Mouse (Mus musculus) kidney, postnatal 14 days (tissue): ENCODE data around the gene Zfp61.

Experiments used
- DNase-seq: peaks from one replicate; pipeline ENCODE4 v3.0.0; 2022; ENCODE audit warnings: mixed read lengths

The Zfp61 gene

DNA sequence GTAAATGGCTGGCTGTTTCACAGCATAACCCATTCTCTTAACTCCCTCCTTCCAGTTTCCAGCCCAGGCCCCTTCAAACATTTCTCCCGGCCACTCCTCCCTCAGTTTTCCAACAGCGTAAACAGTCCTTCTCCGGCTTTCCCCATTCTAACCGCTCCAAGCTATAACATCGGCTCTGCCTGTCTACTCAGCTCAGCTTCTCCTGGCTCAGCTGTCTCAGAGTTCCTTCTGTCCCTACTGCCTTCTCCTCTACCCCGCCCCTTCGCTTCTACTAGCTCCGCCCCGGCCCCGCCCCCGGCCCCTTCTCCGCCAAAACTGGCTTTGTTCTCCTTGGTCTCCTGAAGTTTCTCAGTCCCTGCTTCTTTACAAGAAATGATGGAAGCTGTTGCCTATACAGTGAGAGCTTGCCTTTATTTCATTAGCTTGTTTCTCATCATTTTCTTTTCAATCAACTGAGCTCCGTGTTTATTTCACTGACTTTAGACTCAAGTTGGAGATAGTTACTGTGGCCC, at the start of gene Zfp61:
TSS of gene Zfp61 (minus strand) at position 462 of the 512 bp plus-strand sequence.
- peak; percentile 48 for DNase-seq

DNA sequence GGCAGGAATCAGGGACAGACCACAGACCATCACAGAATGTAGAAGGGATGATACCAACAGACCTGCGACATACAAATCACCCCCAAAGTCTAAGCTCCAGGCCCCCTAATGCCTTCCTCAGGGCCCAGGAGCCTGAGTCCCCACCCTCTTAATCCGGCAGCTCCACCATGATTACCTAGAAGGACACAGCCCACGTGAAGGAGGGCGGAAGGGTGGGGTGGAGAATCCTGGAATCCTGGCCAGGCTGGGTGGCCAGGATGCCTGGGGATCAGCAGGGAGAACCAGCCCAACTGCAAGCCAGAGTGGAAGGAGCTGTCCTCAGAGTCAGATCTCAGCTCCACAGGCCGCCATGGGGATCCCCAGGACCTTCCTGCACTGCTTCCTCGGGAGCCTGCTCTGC, 47.9 kb upstream of the Zfp61 start, which contains the start of gene Lypd5:
TSS of gene Lypd5 (plus strand) at position 301 of the 400 bp plus-strand sequence.
- no peak for DNase-seq

DNA sequence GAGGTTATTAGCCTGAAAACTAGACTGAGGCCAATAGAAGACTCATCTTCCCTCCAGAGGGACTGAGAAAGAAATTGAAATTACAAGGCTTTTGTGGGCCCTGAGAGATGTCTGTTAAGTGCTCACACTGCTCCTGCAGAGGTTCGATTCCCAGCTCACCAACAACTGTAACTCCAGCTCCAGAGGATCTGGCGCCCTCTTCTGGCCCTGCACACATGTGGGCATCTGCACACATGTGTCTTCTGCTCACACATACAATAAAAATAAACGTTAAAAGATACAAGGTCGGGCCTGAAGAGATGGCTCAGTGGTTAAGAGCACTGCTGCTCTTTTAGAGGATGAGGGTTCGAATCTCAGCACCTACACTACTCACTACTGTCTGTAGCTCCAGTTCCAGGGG, 45.4 kb upstream of the Zfp61 start:
- no peak for DNase-seq

DNA sequence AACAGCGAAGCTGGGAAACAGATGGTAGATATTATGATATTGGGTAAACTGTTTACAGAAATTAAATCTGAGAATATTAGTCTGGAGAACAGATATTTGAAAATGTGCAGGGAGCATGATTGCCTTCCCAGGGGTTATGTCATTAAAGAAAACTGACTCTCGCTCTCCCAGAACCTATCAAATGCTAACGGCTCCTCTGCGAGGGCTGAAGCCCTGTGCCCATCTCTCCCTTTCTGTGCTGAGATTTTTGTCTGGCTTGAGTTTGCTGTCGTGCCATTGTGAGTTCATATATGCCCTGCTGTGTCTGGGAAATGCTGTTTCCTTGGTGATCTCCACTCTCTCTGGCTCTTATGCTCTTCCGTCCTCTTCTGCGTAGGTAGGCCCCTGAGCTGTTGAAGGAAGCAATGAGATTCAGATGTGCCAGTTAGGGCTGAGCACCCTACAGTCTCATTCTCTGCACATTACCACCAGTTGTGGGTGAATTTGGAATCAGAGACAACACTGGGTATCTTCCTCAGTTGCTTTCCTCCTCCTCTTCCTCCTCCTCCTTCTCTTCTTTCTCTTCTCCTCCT, 42.8 kb upstream of the Zfp61 start:
- DNase-seq, result no peak

DNA sequence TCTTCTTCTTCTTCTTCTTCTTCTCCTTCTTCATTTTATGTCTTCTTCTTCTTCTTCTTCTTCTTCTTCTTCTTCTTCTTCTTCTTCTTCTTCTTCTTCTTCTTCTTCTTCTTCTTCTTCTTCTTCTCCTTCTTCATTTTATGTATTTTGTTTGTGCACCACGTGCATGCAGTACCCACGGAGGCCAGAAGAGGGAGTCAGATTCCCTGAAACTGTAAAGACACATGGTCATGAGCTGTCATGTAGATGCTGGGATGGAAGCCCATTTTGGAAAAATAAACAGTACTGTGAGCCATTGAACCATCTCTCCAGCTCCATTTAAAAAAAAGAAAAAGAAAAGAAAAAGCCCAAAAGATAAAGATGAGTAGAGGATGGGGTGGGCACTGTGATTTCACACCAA, 37.2 kb upstream of the Zfp61 start:
- no peak for DNase-seq

DNA sequence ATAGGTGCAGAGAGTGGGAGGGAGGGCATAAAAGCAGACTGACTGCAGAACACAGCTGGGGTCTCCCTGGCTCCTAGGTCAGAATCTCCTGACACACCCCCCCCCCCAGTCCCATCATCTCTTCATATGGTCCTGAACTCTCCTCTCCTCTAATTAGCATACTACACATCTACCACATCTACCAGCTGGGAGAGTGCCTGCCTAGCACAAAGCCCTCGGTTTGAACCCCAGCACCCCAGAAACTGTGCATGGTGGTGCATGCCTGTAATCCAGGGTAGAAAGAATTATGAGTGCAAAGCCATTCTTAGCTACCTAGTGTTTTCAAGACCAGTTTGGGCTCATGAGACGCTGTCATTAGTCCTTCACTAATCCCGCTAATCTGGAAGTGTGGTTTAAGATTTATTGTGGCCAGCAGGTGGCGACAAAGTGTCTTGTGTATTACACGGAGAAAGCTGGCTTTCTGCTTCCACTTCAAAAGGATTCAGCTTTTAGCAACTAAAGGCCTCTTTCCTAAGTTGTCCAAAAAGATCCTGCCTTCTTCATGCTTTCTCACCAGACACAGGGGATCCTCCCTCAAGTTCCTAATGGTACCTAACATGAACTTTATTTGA, 34.8 kb upstream of the Zfp61 start:
- DNase-seq, result peak; percentile 71

DNA sequence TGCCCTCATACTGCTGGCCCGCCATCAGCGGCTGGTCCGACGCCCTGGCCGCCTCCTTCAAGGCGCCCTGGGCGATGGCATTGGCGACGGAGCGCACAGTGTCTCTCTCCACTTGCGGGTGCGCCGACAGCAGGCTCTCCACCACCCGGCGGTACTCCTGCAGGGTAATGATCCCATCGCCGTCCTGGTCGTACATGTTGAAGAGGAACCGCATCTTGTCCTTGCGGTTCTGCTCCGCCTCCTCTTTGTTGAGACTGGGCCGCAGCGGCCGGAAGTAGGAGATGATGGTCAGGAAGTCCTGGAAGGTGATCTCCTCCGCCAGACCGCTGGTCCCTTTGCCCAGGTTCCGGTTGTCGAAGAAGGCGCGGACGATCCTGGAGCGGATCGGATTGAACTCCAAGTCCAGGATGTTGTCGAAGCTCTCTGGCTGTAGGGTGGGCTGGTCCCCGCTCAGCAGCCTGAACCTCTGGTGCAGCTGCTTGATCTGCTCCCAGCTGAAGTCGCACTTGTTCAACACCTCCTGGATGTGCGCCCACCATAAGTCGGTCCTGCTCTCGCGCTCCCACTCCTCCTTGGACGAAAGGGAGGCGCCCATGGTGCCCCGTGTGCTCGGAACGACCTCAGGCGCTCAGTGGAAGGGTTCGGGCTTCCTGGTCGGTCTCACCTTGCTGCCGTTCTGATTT, 32.4 kb upstream of the Zfp61 start, which contains the start of gene Tescl:
TSS of gene Tescl (minus strand) at position 633 of the 683 bp plus-strand sequence.
- DNase-seq, result peak; percentile 8

DNA sequence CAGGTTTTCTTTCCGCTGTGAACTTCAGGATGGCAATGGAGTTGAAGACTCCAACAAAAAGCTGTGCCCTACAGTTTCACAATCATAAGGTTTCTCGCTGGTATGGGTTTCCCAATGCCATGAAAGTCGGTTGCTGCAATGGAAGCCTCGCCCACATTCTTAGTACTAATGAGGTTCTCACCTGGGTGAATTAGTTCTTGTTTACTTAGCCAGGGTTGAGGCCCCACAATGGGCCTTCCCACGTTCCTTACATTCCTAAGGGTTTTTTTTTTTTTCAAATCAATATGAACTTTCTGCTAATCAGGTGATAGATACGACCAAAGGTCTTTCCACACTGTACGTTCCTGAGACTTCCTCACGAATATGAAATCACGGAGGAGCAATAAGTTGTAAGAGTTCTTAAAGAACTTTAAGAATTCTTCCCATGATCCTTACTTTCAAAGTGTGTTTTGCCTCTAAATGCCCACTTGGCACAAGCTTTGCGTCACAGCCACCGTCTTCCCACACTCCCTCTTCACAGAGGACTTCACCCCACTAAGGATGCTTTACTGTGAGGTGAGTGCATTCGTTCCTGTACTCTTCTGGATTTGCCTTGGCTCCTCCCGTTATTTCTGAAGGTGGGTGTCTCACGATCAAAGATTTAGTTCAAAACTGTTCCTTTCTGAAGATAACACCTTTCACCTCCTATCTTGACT, 26.4 kb upstream of the Zfp61 start:
- no peak for DNase-seq

DNA sequence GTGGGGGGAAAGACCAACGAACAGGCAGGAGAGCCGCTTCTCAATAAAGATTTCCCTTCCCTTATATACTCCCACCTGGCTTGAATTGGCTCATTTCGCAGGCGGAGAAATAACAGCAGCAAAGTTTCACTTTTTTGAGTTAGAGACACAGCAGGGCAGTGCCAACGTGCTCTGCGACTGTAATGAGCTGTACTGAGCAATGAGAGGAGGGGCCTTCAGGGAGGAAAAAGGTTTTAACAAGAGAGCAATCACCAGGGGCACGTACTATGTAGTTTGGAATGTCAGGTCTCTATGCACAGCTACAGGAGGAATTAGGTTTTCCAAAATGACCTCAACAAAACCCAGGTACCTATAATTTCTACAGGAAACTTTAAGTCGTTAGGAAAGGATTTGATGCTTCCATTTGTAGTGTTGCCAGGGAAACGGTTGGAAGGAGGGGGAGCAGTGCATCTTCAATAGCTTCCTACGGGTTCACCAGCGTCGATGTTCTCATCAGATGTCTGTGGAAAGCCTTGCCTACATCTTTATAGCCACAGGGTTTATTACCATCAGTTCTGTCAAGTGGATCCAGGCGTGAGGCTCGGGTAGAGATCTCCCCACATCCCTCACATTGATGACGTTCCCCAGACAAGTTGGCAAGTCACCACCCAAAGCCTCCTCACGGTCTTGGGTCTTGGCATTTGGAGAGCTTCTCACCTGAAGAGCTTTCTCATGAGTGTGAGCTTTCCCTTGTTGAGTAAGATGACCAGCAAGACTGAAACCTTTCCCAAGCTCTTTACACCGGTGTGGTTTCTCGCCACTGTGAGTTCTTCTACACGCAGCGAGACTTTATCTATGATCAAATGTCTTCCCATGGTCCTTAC, 25.5 kb upstream of the Zfp61 start:
- DNase-seq, result no peak

DNA sequence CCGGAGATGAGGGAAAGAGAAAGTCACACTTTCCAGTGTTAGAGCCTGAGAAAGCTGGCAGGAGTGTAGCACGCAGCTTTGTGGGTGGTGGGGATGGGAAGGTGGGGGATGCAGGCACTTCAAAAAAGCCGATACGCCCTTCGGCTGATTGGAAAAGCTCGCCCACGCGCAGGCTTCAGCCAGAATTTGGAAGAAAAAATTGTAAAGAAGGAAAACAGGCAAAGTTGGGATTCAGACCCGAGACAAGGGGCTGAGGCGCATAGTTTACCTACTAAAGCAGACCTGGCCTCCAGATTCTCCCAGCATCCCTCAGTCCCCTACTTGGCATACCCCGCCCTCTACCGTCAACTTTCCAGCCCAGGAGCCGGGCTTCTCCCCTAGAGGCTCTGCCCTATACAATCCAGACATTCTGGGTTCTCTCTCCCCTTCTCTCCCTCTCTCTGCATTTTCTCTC, 24.7 kb upstream of the Zfp61 start:
- DNase-seq, result peak; percentile 7

DNA sequence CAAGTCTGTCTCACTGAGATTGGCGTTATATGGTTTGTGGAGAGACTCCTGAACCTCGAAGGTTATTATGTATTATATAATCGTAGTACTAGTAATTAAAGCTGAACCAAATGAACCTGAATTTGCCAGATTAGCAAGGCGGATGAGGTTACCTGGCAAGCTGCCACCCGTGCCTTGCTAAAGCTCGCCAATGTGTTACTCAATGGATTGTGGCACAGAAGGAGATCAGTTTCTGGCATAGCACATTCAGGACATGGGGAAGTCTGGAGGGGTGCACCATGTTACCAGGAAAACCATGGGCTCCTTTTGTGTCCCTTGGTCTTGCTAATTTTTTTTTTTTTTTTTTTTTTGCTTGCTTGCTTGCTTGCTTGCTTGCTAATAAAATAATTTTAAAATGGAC, 24.2 kb upstream of the Zfp61 start:
- no peak for DNase-seq

DNA sequence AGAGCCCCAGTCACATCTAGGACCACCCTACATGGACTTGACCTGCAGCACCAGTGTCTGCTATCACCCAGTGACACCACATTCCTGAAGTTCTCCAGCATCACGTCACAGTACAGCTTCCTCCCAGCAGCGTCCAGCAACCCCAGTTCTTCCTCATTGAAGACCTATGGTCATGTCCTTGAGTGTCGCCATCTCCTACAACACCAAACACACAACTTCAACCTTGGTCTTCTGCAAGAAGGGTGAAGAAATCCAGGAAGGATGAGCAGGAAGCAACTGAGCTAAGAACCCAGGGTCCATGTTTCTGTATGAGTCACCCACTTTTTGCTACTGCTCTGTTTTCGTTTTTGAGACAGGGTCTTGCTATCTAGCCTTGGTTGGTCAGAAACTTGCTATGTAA, 21.6 kb upstream of the Zfp61 start:
- no peak for DNase-seq

DNA sequence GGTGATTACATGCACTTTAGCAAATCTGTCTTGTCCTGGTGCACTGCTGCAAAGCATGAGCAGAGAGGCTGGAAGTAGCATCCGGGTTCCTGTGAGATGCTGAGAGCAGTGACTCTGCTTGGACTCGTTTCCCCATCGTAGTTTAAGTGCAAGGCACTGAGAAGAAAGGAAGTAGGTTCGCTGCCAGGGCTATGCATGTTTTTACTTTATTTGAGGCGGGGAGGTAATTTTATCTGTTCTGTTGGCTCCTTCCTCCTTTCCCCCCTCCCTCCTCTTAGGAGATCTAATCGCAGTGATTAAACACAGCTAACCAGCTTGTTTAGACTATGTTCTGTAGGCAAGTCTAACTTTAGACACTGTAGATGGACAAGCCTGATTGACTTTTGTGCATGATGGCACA, 17.9 kb upstream of the Zfp61 start:
- DNase-seq, result no peak

DNA sequence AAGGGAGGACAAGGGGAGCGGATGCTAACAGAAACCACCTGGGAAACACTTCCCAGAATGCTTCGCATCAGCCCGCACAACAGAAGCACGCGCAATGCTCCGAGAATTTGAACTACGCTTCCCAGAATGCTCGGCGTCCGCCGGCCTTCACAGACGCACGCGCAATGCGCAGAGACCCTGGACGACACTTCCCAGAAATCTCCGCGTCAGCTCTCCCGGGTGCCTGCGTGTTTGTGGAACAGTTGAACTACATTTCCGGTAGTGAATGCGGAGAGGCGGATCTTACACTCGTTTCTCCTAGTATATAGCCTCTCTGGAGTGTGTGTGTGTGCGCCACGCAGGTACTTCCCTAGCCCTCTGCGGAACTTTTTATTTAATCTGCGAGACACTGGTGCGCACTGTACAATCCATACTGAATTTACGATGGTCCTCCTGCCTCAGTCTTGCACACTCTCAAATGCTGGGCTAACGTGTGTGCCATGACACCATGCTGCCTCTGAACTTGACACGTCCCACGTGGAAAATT, 15.6 kb upstream of the Zfp61 start, which contains the start of gene Zfp94:
TSS of gene Zfp94 (minus strand) at position 100 of the 526 bp plus-strand sequence.
- peak; percentile 97 for DNase-seq

DNA sequence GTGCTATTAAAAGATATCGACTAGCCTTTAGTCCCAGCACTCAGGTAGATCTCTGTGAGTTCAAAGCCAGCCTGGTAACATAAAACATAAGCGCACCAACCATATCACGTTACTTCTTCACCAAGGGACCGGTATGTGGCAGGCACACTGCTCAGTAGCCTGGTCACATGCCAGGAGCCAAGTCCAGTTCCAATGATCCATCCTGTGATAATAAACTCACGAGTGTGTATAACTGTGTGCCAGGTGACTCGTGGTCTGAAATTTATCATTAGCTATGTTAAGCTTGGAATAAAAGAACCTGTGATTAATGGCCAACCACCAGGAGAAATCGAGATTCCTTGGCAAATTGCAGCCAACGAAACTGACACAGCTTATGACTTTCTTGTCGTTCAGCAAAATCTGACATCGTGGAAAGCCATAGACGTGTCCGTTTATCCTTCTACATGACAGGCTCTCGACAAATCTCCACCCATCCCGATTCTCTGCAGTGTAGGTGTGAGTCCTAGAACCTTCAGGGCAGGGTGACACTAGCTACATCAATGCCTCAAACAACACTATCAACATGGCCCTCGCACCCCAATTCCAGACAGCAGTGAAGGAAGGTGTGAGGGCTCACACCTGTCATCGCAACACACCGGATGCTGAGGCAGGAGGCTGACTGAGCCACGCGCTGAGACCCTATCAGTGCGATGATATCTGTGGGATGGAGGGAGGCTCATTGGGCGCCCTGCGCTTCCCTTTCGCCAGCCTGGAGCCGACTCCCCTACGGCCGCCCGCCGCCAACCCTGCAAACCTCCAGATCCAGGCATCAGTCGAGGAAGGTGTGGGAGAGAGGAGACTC, 14.9 kb upstream of the Zfp61 start:
- peak; percentile 34 for DNase-seq

DNA sequence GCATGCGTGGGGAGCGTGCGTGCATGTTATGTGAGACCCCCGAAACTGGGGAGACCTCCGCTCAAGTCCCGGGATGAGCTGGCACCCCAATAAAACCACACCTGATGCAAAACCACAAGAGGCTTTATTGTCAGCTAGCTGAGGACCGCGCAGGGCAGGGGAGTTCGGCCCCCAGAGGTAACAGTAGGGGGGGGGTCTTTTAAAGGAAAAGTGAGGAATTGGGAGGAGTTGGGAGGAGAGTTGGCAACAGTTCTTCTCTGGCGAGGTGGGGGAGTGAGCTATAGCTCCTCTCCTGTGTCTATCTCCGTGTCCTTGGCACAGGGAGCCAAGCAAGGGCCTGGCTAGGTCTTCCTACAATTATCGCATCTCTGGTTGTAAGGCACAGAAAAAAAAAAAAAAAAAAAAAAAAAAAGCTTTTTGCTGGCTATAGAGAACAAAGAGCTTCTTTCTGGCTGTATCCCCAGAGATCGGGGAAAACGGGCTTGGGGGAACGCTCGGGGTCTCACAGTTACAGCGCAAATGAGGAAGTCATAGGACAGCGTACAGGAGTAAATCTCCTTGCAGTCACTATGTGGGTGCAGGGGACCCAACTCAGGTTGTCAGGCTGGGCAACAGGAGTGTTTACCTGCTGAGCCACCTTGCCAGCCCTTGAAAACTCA, 1.1 kb downstream of the Zfp61 start:
- DNase-seq, result peak; percentile 8

DNA sequence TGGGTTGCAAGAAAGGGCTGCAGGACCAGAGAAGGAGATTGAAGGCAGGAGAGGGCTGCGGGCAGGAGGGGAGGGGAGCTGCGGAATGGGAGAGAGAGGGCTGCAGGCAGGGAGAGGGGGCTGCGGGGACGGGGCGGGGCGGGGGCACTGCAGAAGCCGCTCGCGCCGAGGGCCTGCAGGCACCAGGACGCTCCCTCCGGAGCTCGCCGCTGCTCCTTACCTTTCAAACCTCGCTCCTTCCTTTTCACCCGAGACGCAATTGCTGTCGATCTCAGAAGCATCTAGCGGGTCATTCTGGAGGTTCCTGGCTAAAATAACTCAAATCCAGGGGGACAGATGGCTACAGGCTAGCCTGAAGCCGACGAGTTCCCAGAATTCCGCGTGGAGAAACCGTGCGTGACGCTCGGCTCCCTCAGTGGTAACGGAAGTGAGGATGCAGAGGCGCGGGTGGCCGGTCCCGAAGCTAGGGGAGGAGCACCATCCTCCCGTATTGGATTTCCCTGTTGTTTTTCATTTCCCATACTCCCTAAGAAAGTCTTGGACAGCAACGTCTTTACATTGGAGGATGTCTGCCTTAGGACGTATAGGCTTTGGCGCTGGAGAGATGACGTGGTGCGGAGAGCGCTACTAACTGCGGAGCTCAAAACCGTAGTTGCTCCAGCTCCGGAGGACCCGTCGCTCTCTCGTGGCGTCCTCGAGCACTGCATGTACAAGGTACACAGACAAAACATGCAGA, 1.9 kb downstream of the Zfp61 start:
- peak; percentile 81 for DNase-seq

DNA sequence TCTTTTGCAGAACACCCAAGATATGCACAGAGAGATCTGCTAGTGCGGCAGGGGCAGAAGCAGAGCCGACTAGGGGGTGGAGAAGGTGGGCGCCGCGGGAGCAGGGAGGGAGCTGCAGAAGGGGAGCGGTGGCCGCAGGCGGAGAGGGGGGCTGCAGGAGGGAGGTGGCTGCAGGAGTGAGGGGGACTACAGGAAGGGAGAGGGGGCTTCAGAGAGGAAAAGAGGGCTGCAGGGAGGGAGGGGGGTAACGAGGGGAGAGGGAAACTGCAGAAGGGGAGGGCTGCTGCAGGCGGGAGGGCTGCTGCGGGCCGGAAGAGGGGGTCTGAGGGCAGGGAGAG, 2.4 kb downstream of the Zfp61 start:
- DNase-seq, result no peak

DNA sequence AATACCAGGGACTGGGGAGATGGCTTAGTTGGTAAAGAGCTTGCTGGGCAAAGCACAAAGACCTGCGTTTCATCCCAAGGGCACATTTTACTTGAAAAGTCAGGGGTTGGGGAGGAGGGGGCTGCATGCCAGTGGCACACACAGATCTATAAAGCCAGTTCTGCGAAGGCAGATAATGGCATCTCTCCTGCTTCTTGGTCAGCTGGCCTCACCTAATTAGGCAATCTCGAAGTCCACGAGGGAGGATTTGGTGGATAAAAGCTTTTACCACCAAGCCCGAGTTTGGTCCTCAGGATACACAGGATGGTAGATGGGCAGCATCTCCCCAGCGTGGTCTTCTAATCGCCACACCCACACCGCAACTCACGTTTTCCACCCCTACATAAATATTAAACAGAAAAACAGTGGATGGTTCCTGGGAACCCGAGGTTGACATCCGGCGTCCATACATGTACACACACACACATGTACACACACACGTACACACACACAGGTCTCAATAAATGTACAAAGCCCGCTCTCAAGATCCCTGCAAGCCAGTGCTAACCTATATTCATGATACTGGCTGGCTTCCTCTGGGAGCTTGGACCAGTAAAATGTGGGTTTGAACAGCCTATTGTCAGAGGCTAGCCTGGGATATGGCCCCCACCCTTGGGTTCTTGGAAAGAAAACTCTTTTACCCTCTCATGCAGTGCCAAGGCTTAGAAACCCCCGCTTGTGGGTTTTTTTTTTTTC, 3.5 kb downstream of the Zfp61 start:
- no peak for DNase-seq
